Mouse (Mus musculus) embryo, embryonic 11 days (tissue): ENCODE results near the gene Lexm.

ENCODE experiments used
- DNase-seq: peaks from one replicate; pipeline ENCODE4 v3.0.0-alpha.2; 2015

Gene Lexm

DNA sequence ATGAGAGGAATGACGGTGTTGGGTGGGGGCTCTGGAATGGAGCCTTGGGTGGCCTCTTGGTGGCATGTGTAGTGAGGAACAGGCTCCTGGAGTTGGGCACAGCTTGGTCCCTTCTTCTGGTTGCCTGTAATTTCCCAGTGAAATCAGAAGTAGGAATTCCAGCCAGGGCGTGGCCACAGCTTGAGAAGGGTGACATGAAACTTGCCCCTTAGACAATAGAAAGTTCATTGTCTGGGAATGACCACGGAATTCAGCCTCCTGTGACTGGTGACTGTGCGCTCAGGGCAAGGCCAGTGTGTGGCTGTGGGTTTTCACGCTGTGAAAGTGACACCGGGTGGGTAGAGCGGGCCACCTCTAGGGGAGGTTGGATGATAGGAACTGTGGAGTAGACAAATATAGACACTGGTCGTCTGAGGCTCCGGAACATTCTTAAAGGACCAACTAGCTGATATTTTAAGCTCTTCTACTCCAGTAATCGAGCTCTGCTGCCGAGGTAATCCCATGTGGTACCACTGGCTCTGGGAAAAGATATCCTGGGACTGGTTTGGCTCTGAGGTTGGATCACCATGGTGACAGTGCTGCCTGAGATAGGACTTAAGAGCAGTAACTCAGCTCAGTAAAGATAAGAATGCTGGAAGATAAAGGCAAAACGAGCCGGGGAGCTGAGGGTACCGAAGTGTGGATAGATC, 35.7 kb downstream of the Lexm start:
- no peak for DNase-seq

GRCm38 (mm10) chr4:106577511-106577910, 39.5 kb downstream of the Lexm start:
- DNase-seq = no peak

DNA sequence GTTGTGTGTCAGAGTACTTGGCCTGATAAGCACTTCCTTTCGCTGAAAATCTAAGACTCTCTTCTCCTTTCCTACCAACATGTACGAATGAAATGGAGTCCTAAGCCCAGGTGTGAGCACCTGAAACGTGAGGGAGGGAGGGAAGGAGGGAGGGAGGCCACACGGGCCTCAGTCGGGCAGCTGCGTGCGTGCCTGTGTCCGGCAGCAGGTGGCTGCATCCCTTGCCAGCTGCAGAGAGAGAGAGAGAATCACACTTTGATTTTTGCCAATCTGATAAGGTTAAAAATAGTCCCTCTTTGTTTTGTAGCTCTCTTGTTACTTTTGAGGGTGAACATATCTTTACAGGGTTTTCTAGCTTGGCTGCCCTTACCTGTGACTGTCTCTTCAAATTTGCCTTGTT, 42.0 kb downstream of the Lexm start:
- no peak for DNase-seq

- DNase-seq = no peak
These were observed 45.8 kb downstream of the Lexm start for GRCm38 (mm10) chr4:106571081-106571724.

GRCm38 (mm10) chr4:106569680-106570079, 47.4 kb downstream of the Lexm start:
- no peak for DNase-seq

GRCm38 (mm10) chr4:106564161-106564560, 52.9 kb downstream of the Lexm start:
- no peak for DNase-seq

GRCm38 (mm10) chr4:106562837-106563790, 53.9 kb downstream of the Lexm start:
- peak; percentile 54 for DNase-seq

GRCm38 (mm10) chr4:106562006-106562405, 55.0 kb downstream of the Lexm start:
- DNase-seq = no peak

DNA sequence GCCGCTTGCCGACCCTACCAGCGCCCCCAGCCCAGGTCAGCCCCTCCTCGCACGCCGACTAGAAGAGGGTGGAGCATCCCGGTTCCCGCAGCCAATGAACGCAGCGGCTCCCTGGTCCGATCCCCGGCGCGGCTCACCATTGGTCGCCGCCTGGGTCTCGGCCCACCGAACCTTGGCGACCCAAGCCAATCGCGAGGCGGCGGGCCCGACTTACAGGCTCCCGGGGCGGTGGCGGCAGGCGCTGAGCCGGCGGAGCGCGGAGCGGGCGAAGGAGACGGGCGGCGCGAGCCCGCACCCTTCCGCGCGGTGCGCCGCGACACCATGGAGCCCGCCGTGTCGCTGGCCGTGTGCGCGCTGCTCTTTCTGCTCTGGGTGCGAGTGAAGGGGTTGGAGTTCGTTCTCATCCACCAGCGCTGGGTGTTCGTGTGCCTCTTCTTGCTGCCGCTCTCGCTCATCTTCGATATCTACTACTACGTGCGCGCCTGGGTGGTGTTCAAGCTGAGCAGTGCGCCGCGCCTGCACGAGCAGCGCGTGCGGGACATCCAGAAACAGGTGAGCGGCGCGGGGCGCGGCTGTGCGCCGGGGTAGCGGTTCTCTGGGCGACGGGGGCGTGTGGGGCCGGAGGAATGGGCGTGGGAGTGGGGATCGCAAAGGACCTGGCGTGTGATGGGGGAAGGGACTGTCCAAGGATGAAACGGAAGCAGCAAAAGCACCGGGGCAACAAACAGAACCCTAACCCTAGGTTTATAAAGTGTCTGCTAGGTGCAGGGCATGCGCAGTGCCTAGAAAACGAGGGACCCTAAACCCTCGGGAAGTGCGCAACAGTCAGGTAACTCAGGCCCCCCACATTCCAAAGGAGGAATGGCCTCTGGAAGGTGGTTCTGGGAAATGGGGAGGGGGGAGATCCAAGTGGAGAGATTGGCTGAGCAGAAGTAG, 55.9 kb downstream of the Lexm start, which contains the start of gene Dhcr24:
TSS of gene Dhcr24 (plus strand) at position 193 of the 936 bp plus-strand sequence.
- DNase-seq = peak; percentile 99

- peak; percentile 60 for DNase-seq
These were observed 56.7 kb downstream of the Lexm start for GRCm38 (mm10) chr4:106560213-106560845.

GRCm38 (mm10) chr4:106559343-106560212, 57.5 kb downstream of the Lexm start:
- DNase-seq = peak; percentile 12

DNA sequence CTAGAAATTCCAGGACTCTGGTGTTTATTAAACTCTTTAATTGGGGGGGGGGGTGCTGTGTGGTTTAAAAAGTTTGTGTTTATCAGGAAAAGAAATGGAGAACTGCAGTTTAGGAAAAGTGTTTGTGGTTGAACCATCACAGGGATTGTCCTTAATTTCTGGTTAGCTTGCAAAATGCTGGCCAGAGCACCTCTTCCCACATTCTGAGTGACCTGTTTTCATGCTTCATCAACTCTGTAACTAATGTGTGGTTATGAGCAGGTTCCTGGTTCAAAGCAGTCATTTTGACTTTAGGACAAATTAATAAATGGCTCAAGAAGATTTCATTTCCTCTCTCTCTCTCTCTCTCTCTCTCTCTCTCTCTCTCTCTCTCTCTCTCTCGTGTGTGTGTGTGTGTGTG, 59.1 kb downstream of the Lexm start:
- no peak for DNase-seq

DNA sequence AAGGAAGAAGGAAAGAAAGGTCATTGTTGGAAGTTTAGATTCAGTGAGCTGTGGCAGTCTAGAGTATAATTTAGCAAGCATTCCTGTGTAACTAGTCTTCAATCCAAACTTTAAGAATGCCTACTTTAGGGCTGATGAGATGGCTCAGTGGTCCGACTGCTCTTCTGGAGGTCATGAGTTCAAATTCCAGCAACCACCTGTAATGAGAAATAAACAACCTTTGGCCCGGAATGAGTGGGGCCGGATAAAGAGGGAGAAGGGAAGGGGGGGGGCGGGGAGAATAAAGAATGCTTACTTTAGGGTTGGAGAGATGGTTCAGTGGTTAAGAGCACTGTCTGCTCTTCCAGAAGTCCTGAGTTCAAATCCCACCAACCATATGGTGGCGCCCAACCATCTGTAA, 59.8 kb downstream of the Lexm start:
- DNase-seq = no peak

DNA sequence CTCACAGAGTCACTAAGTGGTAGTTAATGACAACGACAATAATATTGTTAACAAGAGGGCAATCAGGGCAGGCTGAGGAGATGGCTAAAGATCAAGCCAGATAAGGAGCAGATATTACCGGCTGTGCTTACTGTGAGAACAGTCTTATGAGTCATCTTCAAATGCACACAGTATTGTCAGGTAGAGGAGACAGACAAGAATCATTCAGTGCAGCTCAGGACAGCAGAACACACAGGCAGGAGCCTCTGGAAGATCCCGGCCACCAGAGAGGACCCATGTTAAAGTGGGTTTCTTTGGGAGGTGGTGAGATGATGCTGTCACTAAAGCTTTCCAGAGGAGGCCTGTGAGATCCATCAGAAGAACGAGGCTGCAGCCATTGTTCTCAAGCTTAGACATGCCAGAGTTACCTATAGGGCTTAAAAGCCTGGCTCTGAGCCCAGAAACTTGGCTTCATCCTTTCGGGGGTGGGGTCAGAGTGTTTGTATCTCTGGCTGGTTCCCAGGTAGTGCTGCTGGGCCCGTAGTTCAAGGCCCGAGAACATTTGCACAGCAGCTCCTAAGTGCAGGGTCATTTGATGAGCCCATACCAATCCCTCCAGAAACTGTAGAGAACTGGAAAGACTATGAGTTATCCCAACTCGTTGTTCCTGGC, 66.4 kb downstream of the Lexm start:
- no peak for DNase-seq

DNA sequence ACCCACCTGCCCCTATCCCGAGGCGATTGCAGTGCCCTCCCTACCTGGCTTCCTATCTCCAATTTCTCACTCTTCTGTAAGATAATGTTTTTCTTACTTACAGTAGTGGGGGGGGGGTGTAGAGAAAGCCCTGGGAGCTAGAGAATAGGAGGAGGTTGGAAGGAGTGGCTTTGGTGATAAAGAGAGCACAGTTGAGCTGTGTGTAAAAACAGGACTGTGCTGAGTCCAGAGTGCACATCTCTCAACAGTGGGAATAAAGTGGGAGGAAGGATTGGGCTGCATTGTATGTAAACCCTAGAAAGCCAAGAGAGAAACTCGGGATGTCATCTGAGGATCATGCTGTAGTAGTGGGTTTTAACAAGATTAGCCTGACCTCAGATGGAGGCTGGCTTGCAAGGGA, 68.9 kb downstream of the Lexm start:
- DNase-seq = no peak

DNA sequence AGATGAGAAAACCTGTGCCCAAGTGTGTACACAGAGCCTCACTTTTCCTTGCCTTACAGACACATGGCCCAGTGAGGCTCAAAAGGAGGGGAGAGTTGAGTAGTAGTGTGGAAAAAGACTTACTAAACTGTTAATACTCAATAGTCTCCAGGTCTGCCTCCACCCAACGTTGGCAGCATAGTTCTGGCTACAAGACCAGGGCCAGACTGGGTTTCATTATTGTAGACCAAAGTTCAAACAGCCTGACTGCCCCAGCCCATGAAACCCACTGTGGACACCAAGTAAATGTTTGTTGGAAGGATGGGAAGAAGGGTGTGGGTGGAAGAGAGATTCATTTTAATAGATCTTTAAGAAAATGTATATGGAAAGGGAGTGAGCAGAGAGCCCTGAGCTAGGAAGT, 70.1 kb downstream of the Lexm start:
- no peak for DNase-seq

DNA sequence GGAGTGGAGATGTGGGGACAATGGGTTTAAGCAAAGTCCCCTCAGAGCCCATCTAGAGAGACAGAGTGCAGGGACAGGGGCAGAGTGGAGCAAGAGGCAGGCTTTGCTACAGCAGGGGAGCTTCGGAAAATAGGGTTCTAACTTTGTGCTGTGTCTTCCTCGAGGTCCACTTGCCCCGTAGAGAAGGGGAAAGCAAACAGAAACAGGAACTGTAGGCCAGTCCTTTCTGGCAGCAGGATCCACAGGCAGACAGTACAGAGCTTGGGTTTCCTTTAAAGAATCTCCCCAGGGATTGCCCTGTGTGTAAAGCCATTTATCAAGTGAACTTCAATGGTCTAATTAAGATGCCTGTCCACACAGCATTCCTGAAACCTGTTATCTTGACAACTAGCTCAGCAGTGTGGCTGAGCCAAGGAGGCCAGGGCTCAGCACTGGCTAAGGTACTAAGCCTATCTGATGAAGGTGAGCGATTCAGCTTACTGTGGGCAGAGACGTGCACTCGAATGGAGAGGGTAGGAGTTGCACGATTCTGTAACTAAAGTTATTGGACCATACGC, 71.1 kb downstream of the Lexm start:
- peak; percentile 60 for DNase-seq

- DNase-seq = no peak
These were observed 74.8 kb downstream of the Lexm start for GRCm38 (mm10) chr4:106542211-106542610.

- DNase-seq = no peak
These were observed 75.5 kb downstream of the Lexm start for GRCm38 (mm10) chr4:106541491-106541890.
